Mouse (Mus musculus) cerebellum, adult 11 months (tissue): ENCODE results near the gene Igf2bp2.

Experiments used
- DNase-seq: peaks from one replicate; pipeline ENCODE4 v3.0.0; 2022

The Igf2bp2 gene

GRCm38 (mm10) chr16:22097659-22098058, 65.4 kb downstream of the Igf2bp2 start:
- DNase-seq = no peak

- no peak for DNase-seq
Observed at GRCm38 (mm10) chr16:22095751-22096150, 67.3 kb downstream of the Igf2bp2 start.

- no peak for DNase-seq
Observed at GRCm38 (mm10) chr16:22091255-22091783, 71.8 kb downstream of the Igf2bp2 start.

GRCm38 (mm10) chr16:22085411-22085810, 77.7 kb downstream of the Igf2bp2 start:
- DNase-seq = no peak

GRCm38 (mm10) chr16:22080125-22080710, 82.9 kb downstream of the Igf2bp2 start:
- DNase-seq = no peak

- DNase-seq = no peak
Observed at GRCm38 (mm10) chr16:22076620-22076941, 86.5 kb downstream of the Igf2bp2 start.

GRCm38 (mm10) chr16:22075829-22076619, 87.1 kb downstream of the Igf2bp2 start:
- DNase-seq = no peak

GRCm38 (mm10) chr16:22075067-22075466, 88.0 kb downstream of the Igf2bp2 start:
- DNase-seq = no peak

- no peak for DNase-seq
Observed at GRCm38 (mm10) chr16:22071361-22071760, 91.7 kb downstream of the Igf2bp2 start.

GRCm38 (mm10) chr16:22067406-22067805, 95.7 kb downstream of the Igf2bp2 start:
- DNase-seq = no peak

- no peak for DNase-seq
Observed at GRCm38 (mm10) chr16:22065536-22065935, 97.6 kb downstream of the Igf2bp2 start.

GRCm38 (mm10) chr16:22062284-22062683, 100.8 kb downstream of the Igf2bp2 start:
- no peak for DNase-seq

- no peak for DNase-seq
Observed at GRCm38 (mm10) chr16:22061555-22062160, 101.4 kb downstream of the Igf2bp2 start.

- DNase-seq = no peak
Observed at GRCm38 (mm10) chr16:22060416-22060815, 102.7 kb downstream of the Igf2bp2 start.

- no peak for DNase-seq
Observed at GRCm38 (mm10) chr16:22058871-22059270, 104.2 kb downstream of the Igf2bp2 start.

GRCm38 (mm10) chr16:22057498-22057897, 105.6 kb downstream of the Igf2bp2 start:
- DNase-seq = no peak

GRCm38 (mm10) chr16:22053411-22053810, 109.7 kb downstream of the Igf2bp2 start:
- no peak for DNase-seq

- DNase-seq = no peak
Observed at GRCm38 (mm10) chr16:22046739-22047366, 116.2 kb downstream of the Igf2bp2 start.

- no peak for DNase-seq
Observed at GRCm38 (mm10) chr16:22045930-22046329, 117.2 kb downstream of the Igf2bp2 start.

- DNase-seq = no peak
Observed at GRCm38 (mm10) chr16:22043830-22044229, 119.3 kb downstream of the Igf2bp2 start.

GRCm38 (mm10) chr16:22039978-22040377, 123.1 kb downstream of the Igf2bp2 start:
- no peak for DNase-seq

- DNase-seq = no peak
Observed at GRCm38 (mm10) chr16:22038554-22038953, 124.5 kb downstream of the Igf2bp2 start.

GRCm38 (mm10) chr16:22027474-22027873, 135.6 kb downstream of the Igf2bp2 start:
- DNase-seq = no peak
